Mouse (Mus musculus) kidney, postnatal 36 days (tissue): Measurements from ENCODE around the gene Irf8.
"Not testable (repeated sequence)": the region's sequence is repeated elsewhere in the genome, so short reads cannot be mapped to it uniquely, and the experiment has no call there.

Experiments used
- DNase-seq, 2 experiments: peaks; one replicate each; pipeline ENCODE4 v3.0.0; 2021 to 2022; ENCODE audit warnings: mixed read lengths in 2 of 2

Irf8 gene

DNA sequence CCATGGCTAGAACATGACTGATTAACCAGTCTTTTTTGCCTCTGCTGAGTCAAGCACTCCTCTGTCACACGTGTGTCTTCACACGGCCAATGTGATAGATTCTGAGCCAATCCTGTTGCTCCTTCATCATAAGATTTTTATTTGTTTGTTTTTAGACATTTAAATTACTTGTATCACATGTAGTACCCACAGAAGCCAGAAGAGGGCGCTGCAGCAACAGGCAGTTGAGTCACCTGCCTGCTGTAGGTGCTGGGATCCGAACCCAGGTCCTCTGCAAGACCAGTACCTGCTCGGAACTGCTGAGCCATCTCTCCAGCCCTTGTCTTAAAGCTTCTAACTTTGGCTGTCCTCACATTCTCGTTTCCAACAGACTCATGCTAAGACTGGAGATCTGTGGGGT, 13.1 kb upstream of the Irf8 start:
- DNase-seq, result no peak

DNA sequence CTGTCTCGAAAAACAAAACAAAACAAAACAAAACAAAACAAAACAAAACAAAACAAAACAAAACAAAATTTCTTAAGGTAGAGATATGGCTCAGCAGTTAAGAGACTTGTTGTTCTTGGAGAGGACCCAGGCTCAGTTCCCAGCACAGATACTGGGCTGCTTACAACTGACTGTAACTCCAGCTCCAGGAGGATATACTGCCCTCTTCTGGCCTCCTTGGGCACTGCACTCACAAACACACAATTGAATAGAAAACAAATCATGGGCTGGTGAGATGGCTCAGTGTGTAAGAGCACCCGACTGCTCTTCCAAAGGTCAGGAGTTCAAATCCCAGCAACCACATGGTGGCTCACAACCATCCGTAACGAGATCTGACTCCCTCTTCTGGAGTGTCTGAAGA, 12.1 kb upstream of the Irf8 start:
- DNase-seq, result not testable (repeated sequence)

- DNase-seq, result peak; percentile 63 to 70
Measured at GRCm38 (mm10) chr8:120724816-120725575, 11.2 kb upstream of the Irf8 start.

- no peak for DNase-seq
Measured at GRCm38 (mm10) chr8:120725576-120725950, 10.6 kb upstream of the Irf8 start.

DNA sequence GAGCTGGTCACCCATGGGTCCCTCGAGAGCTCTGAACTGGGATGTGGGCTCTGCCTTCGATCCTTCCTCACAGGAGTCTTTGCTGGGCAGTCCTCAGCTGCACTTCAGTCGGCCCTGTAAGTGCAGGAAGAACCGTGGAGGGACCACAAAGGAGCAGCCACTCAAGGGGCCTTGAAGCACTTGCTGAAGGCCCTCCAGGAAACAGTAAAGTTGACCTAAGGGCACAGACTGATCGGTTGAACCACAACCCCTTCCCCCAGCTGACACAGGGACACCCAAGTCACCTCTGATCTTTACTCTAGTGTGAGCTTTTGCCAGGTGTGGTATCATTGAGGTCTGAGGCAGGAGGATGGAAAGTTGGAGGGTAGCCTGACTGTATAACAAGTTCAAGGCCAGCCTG, 10.1 kb upstream of the Irf8 start:
- DNase-seq, result no peak

DNA sequence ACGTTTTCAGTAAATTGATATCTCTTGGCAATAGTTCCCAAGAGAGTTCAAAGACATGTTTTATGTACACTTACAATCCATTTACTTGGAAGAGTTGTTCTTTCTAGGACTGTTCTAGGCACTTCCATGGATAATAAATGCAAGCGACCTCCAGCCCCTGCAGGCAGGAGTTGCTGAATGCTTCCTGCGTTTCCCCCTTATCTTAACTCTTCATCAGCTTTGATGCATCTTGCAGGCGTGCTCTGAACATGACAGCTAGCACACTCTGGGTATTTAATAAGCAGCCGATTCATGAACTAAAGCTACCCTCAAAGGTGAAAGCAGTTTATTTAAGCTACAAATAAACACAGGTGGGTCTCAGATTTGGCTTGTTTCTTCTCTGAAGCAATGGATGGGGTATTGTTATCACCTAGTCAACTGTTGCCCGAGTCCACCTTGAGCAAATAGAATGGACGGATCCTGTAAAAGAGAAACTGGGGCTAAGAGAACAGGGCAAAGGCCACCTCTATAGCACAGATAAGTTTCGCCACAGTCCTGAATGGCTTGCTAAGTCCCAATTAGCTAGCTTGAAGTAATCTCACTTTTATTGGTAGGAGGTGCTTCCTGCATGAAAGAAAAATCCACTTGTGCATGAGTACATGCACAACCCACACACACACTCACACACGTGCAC, 7.5 kb upstream of the Irf8 start:
- DNase-seq, result no peak

- DNase-seq, result no peak
Measured at GRCm38 (mm10) chr8:120731582-120731981, 4.6 kb upstream of the Irf8 start.

DNA sequence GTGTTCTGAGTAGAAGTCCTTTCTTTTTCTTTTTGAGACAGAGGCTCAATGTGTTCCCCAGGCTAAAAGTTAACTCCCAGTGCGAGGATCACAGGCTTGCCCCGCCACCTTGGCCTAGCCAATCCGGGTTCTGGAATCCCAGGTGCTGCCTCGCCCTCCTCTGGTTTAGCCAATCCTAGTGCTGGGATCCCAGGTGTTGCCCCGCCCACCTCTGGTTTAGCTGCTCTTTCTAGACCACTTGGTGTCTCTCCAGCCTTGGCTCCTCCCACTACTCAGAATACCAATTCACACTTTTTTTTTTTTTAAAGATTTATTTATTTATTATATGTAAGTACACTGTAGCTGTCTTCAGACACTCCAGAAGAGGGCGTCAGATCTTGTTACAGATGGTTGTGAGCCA, 4.1 kb upstream of the Irf8 start:
- DNase-seq, result peak; percentile 74 to 81

GRCm38 (mm10) chr8:120736486-120736885, 328 bp downstream of the Irf8 start:
- peak; percentile 69 to 79 for DNase-seq

GRCm38 (mm10) chr8:120737166-120737565, 1.0 kb downstream of the Irf8 start:
- DNase-seq, result no peak

DNA sequence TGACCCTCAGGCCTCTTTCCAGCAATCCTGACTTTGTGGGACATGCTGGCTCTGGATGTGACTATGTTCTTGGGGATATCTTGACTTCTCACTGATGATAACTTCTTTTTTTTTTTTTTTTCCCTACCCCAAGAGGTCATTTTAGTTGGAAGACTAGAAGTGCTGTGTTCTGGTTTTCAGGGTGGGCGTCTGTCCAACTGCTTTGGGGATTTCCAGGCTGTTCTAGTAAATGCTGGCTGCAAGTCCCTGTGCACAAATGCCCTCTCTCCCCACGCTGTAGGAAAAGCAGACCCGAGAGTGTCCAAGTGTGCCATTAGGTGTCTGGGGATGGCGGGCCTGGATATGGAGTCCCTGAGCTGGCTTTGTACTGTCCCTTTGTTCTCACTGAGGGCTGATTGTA, 2.6 kb downstream of the Irf8 start:
- DNase-seq, result peak in 1 of 2 experiments; percentile 50

DNA sequence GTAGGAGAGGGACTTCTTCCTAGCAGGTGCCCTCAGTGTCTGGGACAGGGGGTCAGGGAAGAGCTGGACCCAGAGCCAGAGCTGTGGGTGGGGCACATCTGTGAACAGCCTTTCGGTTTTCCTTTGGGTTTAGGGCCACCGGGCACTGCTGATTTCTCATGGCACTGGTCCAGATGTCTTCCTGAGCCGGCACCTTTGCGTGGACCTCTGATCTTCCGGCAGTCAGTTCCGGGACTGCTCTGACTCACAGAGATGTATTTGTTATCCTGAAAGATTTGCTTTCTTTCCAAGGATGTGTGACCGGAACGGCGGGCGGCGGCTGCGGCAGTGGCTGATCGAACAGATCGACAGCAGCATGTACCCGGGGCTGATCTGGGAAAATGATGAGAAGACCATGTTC, 3.4 kb downstream of the Irf8 start:
- peak; percentile 42 to 72 for DNase-seq

GRCm38 (mm10) chr8:120740579-120740978, 4.4 kb downstream of the Irf8 start:
- DNase-seq, result no peak

GRCm38 (mm10) chr8:120741001-120741400, 4.8 kb downstream of the Irf8 start:
- DNase-seq, result no peak

GRCm38 (mm10) chr8:120741815-120742530, 5.8 kb downstream of the Irf8 start:
- no peak for DNase-seq

DNA sequence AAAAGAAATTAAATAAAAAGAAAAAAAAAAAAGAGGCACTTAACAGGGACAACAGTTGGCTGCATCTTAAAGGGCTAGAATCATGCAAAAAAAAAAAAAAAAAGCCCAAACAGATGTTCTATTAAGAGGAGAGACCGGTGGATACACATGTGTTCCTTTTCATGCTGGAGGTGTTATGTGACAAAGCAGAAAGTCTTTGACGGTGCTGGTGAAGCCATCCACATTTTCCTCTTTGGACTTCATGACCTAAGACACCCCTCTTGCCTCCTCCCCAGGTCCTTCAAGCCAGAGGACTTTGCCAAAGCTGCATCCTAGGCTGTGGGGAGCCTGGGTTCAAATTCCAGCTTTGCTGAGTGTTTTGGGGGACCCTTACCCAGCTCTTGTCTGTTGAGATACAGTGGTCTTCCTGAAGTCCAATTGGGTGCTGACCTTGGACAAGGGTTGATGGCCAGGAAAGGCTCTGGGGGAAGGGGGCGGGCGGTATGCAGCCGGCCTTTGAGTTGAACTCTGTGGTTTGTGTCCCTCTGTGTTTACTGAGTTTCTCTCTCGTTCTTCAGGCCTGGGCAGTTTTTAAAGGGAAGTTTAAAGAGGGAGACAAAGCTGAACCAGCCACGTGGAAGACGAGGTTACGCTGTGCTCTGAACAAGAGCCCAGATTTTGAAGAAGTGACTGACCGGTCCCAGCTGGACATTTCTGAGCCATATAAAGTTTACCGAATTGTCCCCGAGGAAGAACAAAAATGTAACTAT, 7.2 kb downstream of the Irf8 start:
- peak; percentile 53 to 58 for DNase-seq

- peak; percentile 51 to 57 for DNase-seq
Measured at GRCm38 (mm10) chr8:120743898-120744290, 7.7 kb downstream of the Irf8 start.

DNA sequence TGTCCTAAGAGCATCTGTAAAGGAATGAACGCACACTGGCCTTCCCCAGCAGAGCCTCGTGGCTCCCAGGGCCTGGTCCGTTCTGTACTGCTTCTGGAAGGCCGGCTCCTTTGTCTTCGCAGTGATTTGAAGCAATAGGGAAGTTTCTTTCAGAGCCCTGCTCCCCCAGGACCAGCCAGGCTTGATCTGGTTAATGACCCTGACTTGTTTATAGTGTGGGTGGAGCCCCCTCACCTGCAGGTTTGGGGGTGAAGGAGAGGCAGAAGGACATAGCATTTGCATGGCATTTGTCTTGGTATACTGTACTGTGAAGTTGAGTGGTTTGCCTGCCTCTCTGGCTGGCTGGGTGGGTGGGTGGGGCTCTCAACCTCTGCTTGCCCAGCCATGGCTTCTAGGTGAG, 8.3 kb downstream of the Irf8 start:
- DNase-seq, result no peak

DNA sequence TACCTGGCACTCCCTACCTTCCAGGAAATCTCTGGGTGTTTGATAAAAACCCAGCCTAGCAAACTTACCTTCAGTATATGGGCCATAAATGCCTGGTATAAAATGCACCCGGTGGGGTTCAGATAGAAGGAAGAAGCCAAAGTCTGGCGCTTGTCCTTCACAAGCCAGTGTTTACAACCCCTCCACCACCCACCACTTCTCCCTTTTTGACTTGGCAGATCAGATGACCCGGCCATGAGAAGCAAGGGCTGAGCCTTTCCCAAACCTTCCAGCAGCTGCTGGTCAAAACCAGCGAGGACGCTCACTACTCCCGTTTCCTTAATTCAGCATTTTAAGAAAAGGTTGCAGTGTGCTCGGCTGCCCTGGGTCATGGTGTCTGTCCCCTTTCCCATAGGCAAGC, 9.1 kb downstream of the Irf8 start:
- DNase-seq, result no peak

DNA sequence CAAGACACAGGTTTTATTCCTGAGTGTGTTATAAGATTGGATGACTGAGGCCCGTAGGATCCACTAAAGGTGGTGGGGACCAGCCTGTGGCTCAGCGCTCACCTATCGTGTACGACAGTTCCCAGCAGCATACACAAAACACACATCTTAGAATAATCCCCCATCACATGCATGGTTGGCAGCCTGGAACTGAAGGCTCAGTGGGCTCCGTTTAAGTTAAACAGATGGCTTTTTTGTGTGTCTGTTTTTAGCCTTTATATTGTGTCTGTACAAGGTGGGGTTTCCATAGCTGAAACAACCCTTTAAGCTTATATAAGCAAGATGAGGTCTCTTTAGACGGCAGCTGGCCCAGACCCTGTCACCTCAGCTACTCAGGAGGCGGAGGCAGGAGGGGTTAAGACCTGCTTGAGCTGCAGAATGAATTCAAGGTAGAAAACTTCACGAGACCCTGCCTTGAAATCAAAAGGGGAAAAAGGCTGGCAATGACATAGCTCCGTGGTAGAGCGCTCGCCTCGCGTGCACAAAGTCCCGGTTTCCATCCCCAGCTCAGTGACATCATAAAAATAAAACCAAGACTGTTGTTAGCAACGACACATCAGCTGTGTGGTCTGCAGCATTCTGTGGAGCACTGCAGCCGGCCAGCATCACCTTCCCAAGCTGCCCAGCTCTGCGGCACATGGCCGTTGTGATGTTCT, 10.0 kb downstream of the Irf8 start:
- no peak for DNase-seq

GRCm38 (mm10) chr8:120747286-120747685, 11.1 kb downstream of the Irf8 start:
- peak in 1 of 2 experiments; percentile 51 for DNase-seq

DNA sequence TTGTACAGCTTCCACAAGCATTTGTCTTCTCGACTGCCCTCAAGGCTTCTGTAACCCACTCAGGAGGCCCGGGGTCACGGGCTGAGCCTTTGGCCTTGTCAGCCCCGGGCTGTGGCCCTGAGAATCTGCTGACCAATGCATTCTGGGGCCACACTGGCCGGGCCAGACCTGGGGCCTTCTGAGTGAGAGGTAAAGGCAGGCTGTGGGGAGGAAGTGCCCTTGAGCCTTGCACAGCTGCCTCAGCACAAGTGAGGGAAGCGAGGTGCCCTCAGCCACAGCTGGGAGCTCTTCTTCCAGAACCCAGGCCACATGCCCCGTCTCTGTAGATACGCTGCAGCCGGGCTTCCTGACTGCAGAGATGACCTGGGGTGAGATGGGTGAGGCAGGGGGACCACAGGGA, 14.5 kb downstream of the Irf8 start:
- DNase-seq, result peak; percentile 73 to 78
